Mouse (Mus musculus): ENCODE measurements around the gene Naa80.
A peak's percentile ranks its signal among the peaks of the same experiment; 100 is the strongest.

Gene Naa80

DNA sequence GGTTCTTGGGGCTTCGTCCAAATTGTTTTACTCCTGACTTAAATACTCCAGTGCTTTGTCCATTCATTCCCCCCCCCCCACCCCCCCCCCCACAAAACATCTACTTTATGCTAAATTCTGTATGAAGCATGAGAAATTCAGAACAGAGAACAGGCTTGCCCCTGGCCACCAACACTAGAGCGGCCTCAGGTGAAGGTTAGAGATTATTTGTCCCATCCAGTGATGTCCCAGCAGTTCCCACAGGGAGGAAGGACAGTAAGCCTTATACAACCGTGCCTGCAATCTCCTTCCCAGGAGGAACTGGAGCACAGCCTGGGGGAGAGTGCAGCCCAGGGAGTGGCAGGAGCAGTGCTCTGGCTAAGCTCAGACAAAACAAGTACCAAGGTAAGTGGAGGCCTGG, at the start of gene Naa80:
Naa80 (plus strand) TSS at position 301 of the 400 bp plus-strand sequence.
- no peak for DNase-seq (ENCODE audit: low spot score in 2 of 2)

DNA sequence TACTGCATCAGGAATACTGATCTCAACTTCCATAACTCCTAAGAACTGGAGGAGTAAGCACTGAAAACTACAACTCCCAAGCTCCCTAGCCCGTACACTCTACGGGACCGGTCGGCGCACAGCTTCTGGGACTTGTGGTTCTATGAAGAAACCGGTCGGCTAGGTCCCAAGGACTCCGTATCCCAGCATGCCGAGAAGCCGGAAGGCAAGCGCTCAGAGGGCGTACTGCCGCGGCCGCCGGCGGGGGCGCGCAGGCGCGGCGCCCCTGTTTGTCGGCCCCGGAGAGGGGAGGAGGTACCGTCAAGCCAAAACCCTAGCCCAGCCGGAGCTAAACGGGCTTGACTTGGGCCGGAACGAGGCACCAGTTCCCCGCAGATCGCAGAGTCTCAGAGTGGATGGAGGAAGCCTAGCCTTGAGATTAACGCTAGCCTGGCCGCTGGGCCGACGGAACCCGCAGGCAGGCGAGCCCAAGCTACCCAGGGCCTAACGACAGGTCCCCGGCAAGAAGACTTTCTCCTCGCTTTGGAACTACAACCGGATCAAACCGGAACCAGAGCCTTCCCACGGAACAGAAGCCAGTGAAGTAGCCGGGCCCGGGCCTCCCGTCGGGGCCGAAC, 44.8 kb upstream of the Naa80 start, which contains the start of gene Tmem115:
Tmem115 (plus strand) TSS at position 155 of the 617 bp plus-strand sequence.
- DNase-seq (ENCODE audit: low spot score in 2 of 2): peak; percentile 88

DNA sequence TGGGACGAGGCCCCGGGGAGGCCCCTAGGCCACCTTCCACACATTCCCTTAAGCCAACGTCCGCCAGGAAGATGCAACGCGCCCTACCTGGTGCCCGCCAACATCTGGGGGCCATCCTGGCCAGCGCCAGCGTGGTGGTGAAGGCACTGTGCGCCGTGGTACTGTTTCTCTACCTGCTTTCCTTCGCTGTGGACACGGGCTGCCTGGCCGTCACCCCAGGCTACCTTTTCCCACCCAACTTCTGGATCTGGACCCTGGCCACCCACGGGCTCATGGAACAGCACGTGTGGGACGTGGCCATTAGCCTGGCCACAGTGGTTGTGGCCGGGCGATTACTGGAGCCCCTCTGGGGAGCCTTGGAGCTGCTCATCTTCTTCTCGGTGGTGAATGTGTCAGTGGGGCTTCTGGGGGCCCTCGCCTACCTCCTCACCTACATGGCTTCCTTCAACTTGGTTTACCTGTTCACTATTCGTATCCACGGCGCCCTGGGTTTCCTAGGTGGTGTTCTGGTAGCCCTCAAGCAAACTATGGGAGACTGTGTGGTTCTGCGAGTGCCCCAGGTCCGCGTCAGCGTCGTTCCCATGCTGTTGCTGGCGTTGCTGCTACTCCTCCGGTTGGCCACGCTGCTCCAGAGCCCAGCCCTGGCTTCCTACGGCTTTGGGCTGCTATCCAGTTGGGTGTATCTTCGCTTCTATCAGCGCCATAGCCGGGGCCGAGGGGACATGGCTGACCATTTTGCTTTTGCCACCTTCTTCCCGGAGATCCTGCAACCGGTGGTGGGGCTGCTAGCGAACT, 44.1 kb upstream of the Naa80 start:
- DNase-seq (ENCODE audit: low spot score in 2 of 2): no peak

DNA sequence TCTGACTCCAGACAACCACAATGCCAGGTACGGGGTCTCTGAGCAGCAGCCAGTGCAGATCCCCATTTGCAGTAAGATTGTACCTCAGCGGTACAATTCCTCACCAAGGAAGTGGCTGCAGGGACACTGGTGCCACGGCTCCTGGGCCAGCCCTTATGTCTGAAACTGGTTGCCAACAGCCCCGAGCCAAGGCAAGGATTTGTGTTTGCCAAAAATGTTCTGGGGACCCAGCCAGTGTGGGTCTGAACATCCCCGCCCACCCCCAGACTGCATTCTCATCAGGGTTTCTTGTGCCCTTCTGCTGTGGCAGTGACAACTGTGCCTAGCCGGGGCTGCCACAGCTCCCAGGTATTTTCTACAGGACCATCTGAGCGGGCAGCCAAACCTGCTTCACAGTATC, 40.5 kb upstream of the Naa80 start:
- no peak for DNase-seq (ENCODE audit: low spot score in 2 of 2)

DNA sequence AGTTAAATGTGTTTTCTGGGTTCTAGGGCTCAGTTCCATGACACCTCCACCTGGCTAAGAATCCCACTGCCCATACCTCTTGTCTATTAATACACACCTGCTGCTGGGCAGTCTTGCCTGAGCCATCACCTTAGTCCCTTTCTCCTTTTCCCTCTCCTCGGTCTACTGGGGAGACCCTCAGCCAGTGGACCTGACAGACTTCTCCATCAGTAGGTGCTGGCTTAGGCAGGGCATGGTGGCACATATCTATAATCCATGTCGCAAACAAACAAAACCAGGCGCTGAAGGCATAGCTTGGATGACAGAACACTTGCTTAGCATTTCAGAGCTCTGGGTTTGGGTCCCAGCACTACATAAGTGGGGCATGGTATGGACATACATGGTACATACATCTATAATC, 40.0 kb upstream of the Naa80 start:
- no peak for DNase-seq (ENCODE audit: low spot score in 2 of 2)

DNA sequence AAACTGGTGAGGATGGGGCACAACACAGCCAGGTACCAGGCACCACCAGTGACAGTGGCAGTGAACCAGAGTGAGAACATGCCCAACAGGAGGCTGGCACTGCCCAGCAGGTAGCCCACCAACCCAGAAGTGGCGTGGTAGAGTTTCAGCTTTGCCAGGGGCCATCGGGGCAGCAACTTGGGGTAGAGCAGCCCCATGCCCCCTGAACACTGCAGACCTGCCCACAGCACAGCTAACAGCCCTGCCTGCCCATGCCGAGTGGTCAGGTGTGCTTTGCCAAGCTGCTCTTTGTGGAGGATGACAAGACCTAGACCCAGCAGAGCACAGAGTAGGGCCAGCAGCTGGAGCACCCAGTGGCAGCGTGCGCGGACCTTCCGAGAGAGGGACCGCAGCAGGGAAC, 38.7 kb upstream of the Naa80 start:
- no peak for DNase-seq (ENCODE audit: low spot score in 2 of 2)

DNA sequence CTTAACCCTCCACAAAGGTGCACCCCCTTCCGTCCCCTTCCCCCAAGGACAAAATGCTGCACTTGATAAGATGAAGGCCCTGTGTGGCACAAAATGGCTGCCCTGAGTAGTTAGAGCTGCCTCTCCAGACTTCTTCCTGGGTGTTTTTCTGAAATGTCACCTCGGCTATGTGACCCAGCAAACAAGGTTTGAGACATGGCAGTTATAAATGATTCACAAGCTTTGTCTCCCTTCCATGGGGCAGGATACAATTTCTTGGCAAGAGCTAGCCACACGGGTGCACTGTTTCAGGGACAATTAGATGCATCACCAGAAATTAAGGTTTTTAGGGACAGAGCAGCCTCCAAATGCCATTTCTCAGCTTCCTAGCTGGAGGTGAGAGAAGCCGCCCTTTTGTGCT, 38.3 kb upstream of the Naa80 start:
- DNase-seq (ENCODE audit: low spot score in 2 of 2): no peak

DNA sequence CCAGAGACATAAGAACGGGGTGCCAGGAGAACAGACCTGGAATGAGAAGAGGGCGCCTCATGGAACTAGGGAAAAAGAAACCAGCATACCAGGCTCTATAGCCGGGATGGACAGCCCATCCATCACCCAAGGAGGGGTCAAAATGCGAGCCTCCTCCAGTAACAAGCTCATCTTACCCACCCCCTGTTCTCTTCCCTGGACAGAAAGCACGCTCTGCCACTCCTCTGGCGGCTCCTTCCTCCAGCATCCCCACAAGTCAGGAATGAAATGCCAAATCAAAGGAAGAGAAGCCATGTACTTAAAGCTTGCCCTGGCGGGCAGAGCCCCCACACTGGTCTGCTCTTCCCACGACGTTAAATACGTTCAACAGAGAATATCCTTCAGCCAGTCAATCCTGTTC, 37.7 kb upstream of the Naa80 start:
- DNase-seq (ENCODE audit: low spot score in 2 of 2): no peak

DNA sequence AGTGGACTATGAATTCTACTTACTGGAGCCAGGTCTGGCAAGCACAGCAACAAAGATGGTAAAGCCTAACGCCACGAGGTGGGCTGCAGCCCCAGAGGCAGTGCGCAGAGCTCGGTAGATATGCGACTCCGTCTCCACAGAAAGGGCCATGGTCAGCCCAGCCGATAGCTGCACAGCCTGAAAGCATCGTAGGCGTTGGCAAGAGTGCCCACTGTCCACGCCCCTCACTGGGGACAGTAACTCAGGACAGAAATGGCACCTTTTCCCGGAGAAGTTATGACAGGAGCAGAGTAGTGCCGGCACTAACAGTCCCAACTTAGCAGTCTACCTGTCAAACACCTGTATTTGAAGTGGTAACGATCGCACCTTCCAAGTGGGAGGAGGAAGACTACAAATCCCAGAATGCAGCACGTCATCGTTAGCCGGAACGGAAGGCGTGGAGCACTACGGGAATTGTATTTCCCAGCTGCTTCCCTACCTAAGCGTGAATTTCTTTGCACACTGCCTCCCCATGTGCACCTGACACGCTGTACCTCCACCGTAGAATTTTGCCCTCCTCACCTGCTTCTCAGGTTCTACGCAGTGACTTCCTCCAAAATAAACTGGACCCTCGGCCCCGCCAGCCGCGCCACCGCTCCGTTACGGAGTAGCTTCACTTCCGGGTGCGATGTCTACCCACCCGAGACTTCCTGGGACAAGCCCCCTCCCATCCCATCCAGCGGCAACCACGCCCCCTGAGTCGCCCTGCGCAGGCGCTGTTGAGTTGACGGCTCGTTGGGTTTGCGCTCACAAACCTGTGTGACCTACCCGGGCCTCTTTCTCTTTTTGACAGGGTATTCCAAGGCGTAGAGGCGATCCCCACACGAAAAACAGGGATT, 37.0 kb upstream of the Naa80 start, which contains the start of the genes Cyb561d2 and Nprl2:
Cyb561d2 (minus strand) TSS at position 720 of the 878 bp plus-strand sequence.
Nprl2 (plus strand) TSS at position 753 of the 878 bp plus-strand sequence.
- DNase-seq (ENCODE audit: low spot score in 2 of 2): peak; percentile 96

DNA sequence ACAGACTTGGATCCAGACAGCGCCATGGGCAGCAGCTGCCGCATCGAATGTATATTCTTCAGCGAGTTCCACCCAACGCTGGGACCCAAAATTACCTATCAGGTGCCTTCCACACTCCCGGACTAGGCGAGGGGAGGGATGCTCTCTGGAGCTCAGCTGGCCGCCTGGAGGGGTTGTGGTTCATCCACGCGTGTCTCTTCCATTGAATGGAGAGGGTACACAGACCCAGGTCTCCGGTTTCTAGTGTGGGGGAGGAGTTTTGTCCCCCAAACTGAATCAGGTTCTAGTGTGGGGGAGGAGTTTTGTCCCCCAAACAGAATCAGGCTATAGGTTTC, 36.4 kb upstream of the Naa80 start:
- no peak for DNase-seq (ENCODE audit: low spot score in 2 of 2)

DNA sequence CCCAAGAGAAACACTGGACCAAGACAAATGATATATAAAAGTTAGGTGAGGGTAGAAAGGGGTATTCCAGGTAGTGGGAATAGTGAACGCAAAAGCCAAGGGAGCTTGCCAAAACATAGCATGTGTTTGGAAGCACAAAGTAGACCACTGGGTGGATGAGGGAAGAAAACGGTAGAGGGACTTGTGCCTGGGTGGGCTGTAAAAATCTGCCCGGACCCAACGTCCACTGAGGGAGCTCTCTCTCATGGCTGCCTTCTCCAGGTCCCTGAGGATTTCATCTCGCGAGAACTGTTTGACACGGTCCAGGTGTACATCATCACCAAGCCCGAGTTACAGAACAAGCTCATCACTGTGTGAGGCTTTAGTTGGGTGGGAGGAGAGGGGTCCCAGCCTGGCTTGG, 36.0 kb upstream of the Naa80 start:
- no peak for DNase-seq (ENCODE audit: low spot score in 2 of 2)

DNA sequence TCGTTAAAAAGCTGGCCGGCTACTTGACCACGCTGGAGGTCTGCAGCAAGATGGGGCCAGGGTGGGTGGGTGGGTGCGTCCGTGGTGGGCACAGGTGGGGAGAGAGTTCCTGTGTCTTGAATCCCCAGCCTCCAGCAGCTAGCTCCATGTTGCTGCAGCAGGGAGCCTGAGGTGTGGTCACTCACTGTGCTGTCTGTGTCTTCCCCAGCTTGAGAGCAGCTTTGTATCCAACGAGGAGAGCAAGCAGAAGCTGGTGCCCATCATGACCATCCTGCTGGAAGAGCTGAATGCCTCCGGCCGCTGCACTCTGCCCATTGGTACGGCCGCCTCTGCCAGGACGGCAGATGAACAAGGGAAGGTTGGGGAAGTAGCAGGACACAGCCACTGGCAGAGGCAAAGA, 35.4 kb upstream of the Naa80 start:
- DNase-seq (ENCODE audit: low spot score in 2 of 2): no peak

DNA sequence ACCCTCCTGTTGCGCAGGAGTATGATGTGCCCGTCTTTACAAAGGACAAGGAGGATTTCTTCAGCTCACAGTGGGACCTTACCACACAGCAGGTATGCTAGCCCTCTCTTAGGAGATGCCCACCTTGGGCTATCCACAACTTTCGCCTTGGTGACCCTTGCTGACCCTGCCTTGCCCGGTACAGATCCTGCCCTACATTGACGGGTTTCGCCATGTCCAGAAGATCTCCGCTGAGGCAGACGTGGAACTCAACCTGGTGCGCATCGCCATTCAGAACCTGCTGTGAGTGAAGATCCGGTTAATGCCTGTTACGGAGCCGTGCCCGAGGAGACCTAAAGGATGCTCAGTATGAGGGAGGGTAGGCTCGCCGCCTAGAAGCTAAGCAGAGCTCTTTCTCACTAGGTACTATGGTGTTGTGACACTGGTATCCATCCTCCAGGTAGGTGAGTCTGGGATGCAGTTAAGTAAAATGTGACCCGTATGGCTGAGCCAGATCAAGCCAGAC, 34.4 kb upstream of the Naa80 start:
- no peak for DNase-seq (ENCODE audit: low spot score in 2 of 2)

DNA sequence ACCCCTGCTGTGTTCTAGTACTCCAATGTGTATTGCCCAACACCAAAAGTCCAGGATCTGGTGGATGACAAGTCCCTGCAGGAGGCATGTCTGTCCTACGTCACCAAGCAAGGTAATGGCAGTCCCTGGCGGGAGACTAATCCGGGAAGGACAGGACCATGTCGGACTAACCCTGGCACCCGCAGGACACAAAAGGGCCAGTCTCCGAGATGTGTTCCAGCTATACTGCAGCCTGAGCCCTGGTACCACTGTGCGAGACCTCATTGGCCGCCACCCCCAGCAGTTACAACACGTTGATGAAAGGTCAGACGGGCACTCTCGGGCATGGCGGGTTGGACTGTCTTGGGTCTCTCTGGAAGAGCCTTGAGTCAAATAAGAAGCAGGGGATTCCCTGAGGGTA, 34.0 kb upstream of the Naa80 start:
- no peak for DNase-seq (ENCODE audit: low spot score in 2 of 2)

DNA sequence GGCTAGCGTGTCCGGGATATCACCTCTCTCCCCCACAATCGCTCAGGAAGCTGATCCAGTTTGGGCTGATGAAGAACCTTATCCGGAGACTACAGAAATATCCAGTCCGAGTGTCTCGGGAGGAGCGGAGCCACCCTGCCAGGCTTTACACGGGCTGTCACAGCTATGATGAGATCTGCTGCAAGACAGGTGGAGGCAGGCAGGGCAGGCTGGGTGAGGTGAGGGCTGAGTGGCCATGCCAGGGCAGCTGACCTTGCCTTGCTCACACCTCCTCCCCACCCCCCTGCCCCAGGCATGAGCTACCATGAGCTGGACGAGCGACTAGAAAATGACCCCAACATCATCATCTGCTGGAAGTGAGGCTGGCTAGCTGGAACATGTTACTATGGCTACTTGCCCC, 33.5 kb upstream of the Naa80 start:
- DNase-seq (ENCODE audit: low spot score in 2 of 2): no peak

DNA sequence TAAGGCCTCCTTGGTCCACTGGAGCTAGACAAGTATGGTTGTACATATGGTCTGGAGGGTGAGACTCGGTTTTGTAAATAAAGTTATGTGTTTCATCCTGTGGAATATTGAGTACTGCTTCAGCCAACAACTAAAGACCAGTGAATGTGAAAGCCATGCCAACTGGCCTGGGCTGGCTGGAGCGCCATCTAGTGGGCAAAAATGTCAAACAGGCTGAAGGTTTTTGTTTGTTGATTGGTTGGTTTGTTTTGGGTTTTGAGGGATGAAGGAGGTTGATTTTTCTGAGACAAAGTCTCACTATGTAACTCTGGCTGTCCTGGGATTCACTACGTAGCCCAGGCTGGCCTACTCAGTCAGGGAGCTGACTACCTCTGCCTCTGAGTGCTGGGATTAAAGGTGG, 33.1 kb upstream of the Naa80 start:
- peak in 1 of 2 experiments; percentile 81 for DNase-seq (ENCODE audit: low spot score in 2 of 2)

DNA sequence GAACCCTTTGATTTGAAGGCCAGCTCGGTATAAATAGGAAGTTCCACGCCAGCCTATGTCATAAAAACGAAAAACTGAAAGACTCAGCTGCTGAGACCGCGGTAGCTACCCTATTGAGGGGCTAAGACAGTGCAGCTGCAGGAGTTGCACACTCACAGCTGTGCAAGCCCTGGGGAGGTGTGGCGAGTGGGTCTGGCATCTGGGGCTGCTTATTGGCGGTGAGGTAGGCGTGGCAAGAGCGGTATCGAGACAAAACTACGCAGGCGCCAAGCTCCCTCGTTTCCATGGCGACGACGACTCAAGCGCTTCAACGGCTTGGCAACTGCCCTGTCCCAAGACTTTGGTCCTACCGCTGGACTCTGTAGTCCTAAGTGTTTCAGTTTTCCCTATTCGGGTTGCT, 31.7 kb upstream of the Naa80 start, which contains the start of gene Zmynd10:
Zmynd10 (plus strand) TSS at position 273 of the 400 bp plus-strand sequence.
- peak; percentile 92 to 93 for DNase-seq (ENCODE audit: low spot score in 2 of 2)

DNA sequence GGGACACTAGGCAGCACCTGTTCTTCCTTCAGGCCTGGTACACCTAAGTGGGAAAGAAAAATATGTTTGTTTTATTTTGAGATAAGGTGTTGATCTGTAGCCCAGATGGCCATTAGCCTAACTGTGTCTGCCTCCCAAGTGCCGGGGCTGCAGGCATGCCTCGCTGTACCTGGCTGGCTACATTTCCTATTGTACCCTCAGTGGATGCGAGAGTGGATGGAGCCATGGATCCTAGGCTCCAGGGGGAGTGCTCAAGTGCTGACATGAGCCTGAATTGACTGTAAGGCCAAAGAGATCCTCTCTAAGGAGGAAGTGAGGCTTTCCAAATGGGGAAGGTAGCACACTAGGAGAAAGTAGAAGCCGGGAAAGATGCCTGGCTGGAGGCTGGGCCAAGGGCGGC, 30.7 kb upstream of the Naa80 start:
- no peak for DNase-seq (ENCODE audit: low spot score in 2 of 2)

DNA sequence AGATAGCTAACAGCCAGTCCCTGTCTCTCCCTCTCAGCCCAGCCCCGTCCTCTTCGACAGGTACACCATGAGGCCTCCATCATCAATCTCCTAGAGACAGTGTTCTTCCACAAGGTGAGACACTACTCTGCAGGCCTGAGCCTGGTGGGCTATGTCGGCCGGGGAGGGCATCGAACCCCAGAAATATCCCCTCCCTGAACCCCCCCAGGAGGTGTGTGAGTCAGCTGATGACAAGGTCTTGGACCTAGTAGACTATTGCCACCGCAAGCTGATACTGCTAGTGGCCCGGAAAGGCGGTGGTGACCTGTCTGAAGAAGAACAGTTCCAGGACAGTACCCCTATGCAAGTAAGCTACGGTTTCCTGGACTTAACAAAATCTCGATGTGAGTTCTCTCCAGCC, 29.9 kb upstream of the Naa80 start:
- no peak for DNase-seq (ENCODE audit: low spot score in 2 of 2)

DNA sequence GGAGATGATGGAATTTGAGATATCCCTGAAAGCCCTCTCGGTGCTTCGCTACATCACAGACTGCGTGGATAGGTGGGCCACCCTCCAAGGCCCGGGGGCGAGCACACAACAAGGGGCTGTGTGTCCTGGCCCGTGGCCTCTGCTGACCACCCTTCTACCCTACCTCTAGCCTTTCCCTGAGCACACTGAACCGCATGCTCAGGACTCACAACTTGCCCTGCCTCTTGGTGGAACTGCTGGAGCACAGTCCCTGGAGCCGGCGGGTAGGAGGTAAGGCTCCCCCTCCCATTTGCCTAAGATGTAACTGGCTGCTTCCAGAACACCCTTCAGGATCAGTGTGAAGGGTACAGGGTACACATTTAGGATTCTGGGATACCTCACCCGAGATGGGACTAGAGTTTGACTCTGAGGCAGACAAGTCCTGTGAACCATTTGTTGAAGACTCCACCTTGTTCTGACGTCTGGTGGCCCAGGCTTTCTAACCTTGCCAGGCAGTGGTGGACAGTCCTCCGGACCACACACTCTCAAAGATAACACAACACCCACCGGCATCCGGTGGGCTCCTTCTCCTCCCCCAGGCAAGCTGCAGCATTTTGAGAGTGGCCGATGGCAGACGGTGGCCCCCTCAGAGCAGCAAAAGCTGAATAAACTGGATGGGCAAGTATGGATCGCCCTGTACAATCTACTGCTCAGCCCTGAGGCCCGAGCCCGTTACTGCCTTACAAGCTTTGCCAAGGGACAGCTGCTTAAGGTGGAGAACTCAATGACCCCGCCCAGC, 29.2 kb upstream of the Naa80 start:
- no peak for DNase-seq (ENCODE audit: low spot score in 2 of 2)

DNA sequence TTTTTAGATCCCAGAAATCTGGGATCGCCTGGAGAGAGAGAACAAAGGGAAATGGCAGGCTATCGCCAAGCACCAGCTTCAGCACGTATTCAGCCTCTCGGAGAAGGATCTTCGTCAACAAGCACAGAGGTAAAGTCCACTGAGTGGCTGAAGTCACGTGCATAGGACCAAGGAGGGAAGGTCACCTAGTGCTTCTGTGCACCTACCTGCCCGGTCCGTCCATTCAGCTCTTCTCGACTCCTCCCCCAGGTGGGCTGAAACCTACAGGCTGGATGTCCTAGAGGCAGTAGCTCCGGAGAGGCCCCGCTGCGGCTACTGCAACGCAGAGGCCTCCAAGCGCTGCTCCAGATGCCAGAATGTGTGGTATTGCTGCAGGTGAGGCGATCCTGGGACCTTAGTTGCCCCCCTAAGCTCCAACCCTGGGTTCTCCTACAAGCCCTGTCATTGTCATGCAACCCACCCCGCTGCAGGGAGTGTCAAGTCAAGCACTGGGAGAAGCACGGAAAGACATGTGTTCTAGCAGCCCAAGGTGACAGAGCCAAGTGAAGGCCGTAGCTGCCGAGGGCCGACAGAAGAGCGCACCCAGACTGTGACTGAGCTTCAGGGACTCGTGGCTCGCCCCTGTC, 28.1 kb upstream of the Naa80 start:
- no peak for DNase-seq (ENCODE audit: low spot score in 2 of 2)

Measured in thymus, postnatal 10 days (tissue).